ENCODE assay signal across 9 mouse cellular contexts in genomic region chr4:62619232-62619964, GRCm38 (mm10). TPM values are rescaled to one million over a fixed set of nuclear protein-coding genes. Genes with fewer than 3 reads are reported as not detected.
DNase-seq lines count a peak whose midpoint lies in the region; ATAC-seq lines count a peak whose summit lies in the region.
"Had no signal": no experiment of that assay in that cellular context is flagged by ENCODE, and none has a peak within 500 bp of the region (broad histone marks: within the 10 kb centered on the region; RNA-seq: fewer than 3 reads in every experiment).

No protein-coding gene starts in this region.

- no peak overlapping the region for H3K4me3 ChIP-seq in forebrain, embryonic 11.5 days (ENCODE audit: low read depth, low read length)
- peak overlapping the region; percentile 1; the same call in 1 of the 2 replicates for H3K4me3 ChIP-seq in hindbrain, embryonic 11.5 days (ENCODE audit: low read depth, low read length)
- H3K4me3 ChIP-seq in limb, embryonic 11.5 days (ENCODE audit: low read depth, low read length), result no peak overlapping the region
- H3K4me3 ChIP-seq in midbrain, embryonic 13.5 days (replicated peaks), result peak overlapping the region; percentile 26

- intact Hi-C loops in left cerebral cortex, postnatal 14 days (cut with DNase I), result no loop called here

- WGBS in forebrain, embryonic 11.5 days, result 33% methylated on average over 16 of the region's 16 CpGs
- WGBS in hindbrain, embryonic 11.5 days, result 28% methylated on average over 16 of the region's 16 CpGs
- 52% methylated on average over 16 of the region's 16 CpGs for WGBS in limb, embryonic 11.5 days
- WGBS in midbrain, embryonic 13.5 days, result 10% methylated on average over 16 of the region's 16 CpGs

- H3K9ac ChIP-seq in forebrain, embryonic 11.5 days (ENCODE audit: low read length), result peak overlapping the region; percentile 51
- peak overlapping the region; percentile 44 for H3K9ac ChIP-seq in hindbrain, embryonic 11.5 days (ENCODE audit: low read depth, low read length)
- no peak overlapping the region for H3K9ac ChIP-seq in limb, embryonic 11.5 days (ENCODE audit: low read length)
- H3K9ac ChIP-seq in midbrain, embryonic 13.5 days (replicated peaks), result peak overlapping the region; percentile 54

- no peaks in the 10 kb centered on the region for H3K36me3 ChIP-seq in forebrain, embryonic 11.5 days (ENCODE audit: control insufficient read depth, insufficient read depth, low read length)
- no peaks in the 10 kb centered on the region for H3K36me3 ChIP-seq in hindbrain, embryonic 11.5 days (ENCODE audit: control insufficient read depth, insufficient read depth, low read length)
- no peaks in the 10 kb centered on the region for H3K36me3 ChIP-seq in limb, embryonic 11.5 days (ENCODE audit: control insufficient read depth, insufficient read depth, low read length)
- H3K36me3 ChIP-seq in midbrain, embryonic 13.5 days, result no peaks in the 10 kb centered on the region

- H3K4me2 ChIP-seq in forebrain, embryonic 11.5 days (ENCODE audit: low read depth, low read length, severe bottlenecking), result peak overlapping the region; percentile 21; the same call in 1 of the 2 replicates
- peak overlapping the region; percentile 6; the same call in 1 of the 2 replicates for H3K4me2 ChIP-seq in hindbrain, embryonic 11.5 days (replicated peaks; ENCODE audit: low read depth, low read length)
- no peak overlapping the region for H3K4me2 ChIP-seq in limb, embryonic 11.5 days (ENCODE audit: low read depth, severe bottlenecking)
- peak overlapping the region; percentile 43 for H3K4me2 ChIP-seq in midbrain, embryonic 13.5 days (replicated peaks)

- ATAC-seq in forebrain, embryonic 11.5 days (replicated peaks; ENCODE audit: low FRiP score), result peak; percentile 53
- peak; percentile 80 for ATAC-seq in hindbrain, embryonic 11.5 days (ENCODE audit: low FRiP score)
- no peak for ATAC-seq in limb, embryonic 11.5 days (ENCODE audit: insufficient number of reproducible peaks, low FRiP score, low TSS enrichment, low read depth)
- ATAC-seq in midbrain, embryonic 13.5 days, result peak; percentile 83
- ATAC-seq in erythroid progenitor cell, adult 5-6 weeks (replicated peaks; ENCODE audit: low FRiP score, poor library complexity, severe bottlenecking), result no peak

- H3K4me1 ChIP-seq in forebrain, embryonic 11.5 days (replicated peaks; ENCODE audit: control insufficient read depth, insufficient read depth, low read length), result peaks cover 16% of the 10 kb centered on the region
- H3K4me1 ChIP-seq in hindbrain, embryonic 11.5 days (replicated peaks; ENCODE audit: control insufficient read depth, insufficient read depth, low read length), result peaks cover 16% of the 10 kb centered on the region
- peaks cover 11% of the 10 kb centered on the region for H3K4me1 ChIP-seq in limb, embryonic 11.5 days (ENCODE audit: control insufficient read depth, insufficient read depth, low read length)
- H3K4me1 ChIP-seq in midbrain, embryonic 13.5 days (replicated peaks), result peaks cover 39% of the 10 kb centered on the region

- DNase-seq in left cerebral cortex, postnatal 14 days (ENCODE audit: low spot score in 2 of 2), result peak; percentile 29 to 40
- DNase-seq in left cerebral cortex, adult 11 months (ENCODE audit: low spot score), result no peak
- peak; percentile 73 for DNase-seq in forebrain, embryonic 11.5 days (ENCODE audit: low spot score)
- DNase-seq in hindbrain, embryonic 11.5 days (ENCODE audit: low spot score), result peak; percentile 66
- peak; percentile 35 for DNase-seq in limb, embryonic 11.5 days (ENCODE audit: low spot score)
- no peak for DNase-seq in gastrocnemius, postnatal 10 days

- H3K27ac ChIP-seq in forebrain, embryonic 11.5 days (ENCODE audit: low read depth, low read length), result peak overlapping the region; percentile 76
- H3K27ac ChIP-seq in hindbrain, embryonic 11.5 days (ENCODE audit: low read depth, low read length), result peak overlapping the region; percentile 79
- no peak overlapping the region for H3K27ac ChIP-seq in limb, embryonic 11.5 days (replicated peaks; ENCODE audit: low read depth, low read length)
- peak overlapping the region; percentile 87 for H3K27ac ChIP-seq in midbrain, embryonic 13.5 days

- no peaks in the 10 kb centered on the region for H3K27me3 ChIP-seq in forebrain, embryonic 11.5 days (ENCODE audit: control insufficient read depth, insufficient read depth, low read length)
- no peaks in the 10 kb centered on the region for H3K27me3 ChIP-seq in hindbrain, embryonic 11.5 days (ENCODE audit: control insufficient read depth, insufficient read depth, low read length)
- H3K27me3 ChIP-seq in limb, embryonic 11.5 days (ENCODE audit: control insufficient read depth, insufficient read depth, low read length), result no peaks in the 10 kb centered on the region
- H3K27me3 ChIP-seq in midbrain, embryonic 13.5 days, result no peaks in the 10 kb centered on the region

- H3K9me3 ChIP-seq in forebrain, embryonic 11.5 days (ENCODE audit: control insufficient read depth, low read length), result no peaks in the 10 kb centered on the region
- no peaks in the 10 kb centered on the region for H3K9me3 ChIP-seq in hindbrain, embryonic 11.5 days (ENCODE audit: control insufficient read depth, low read length)
- no peaks in the 10 kb centered on the region for H3K9me3 ChIP-seq in limb, embryonic 11.5 days (ENCODE audit: control insufficient read depth, low read length)
- H3K9me3 ChIP-seq in midbrain, embryonic 13.5 days, result no peaks in the 10 kb centered on the region

RNA-seq across cellular contexts. Expression of gene Rgs3, which starts 59.8 kb away (rescaled TPM):
- total RNA-seq in left cerebral cortex, postnatal 14 days (2021), result 10 to 100 TPM; 22.2 to 27.2 TPM
- polyA plus RNA-seq in forebrain, embryonic 11.5 days (2014; fragmentation: Nextera tagmentation; extraction: Ambion mirVana), result 33.6 and 39.7 TPM in 2 replicates
- 31.3 and 33.2 TPM in 2 replicates for polyA plus RNA-seq in hindbrain, embryonic 11.5 days (2014; fragmentation: Nextera tagmentation; extraction: Ambion mirVana)
- 20.1 and 22.9 TPM in 2 replicates for polyA plus RNA-seq in limb, embryonic 11.5 days (2014; fragmentation: Nextera tagmentation; extraction: Ambion mirVana)
- polyA plus RNA-seq in midbrain, embryonic 13.5 days (2015; fragmentation: Nextera tagmentation; extraction: Ambion mirVana), result 65.9 and 70.0 TPM in 2 replicates
- total RNA-seq in erythroid progenitor cell, adult 5-6 weeks (2015; ENCODE audit: low replicate concordance), result 6.5 TPM in 1 of 2 replicates, not detected in the other
- 0.30 and 4.1 TPM in 2 replicates for total RNA-seq in erythroid progenitor cell, adult 5-6 weeks (2017; ENCODE audit: low replicate concordance)
- 10 to 100 TPM; 20.1 to 32.8 TPM for total RNA-seq in gastrocnemius, postnatal 10 days (2021)
- total RNA-seq: MEL had no signal

Comparison
In these comparisons a context has a peak if more than half of its experiments do, and no peak if none do; other contexts are left out.
1. DNase-seq: peak in left cerebral cortex, postnatal 14 days (2 of 2), forebrain, embryonic 11.5 days (single experiment), hindbrain, embryonic 11.5 days (single experiment) and limb, embryonic 11.5 days (single experiment); none in left cerebral cortex, adult 11 months (single experiment) and gastrocnemius, postnatal 10 days (single experiment).
2. ATAC-seq: peak in forebrain, embryonic 11.5 days (single experiment), hindbrain, embryonic 11.5 days (single experiment) and midbrain, embryonic 13.5 days (single experiment); none in limb, embryonic 11.5 days (single experiment) and erythroid progenitor cell, adult 5-6 weeks (single experiment).
3. H3K4me3 ChIP-seq: peak in hindbrain, embryonic 11.5 days (single experiment) and midbrain, embryonic 13.5 days (single experiment); none in forebrain, embryonic 11.5 days (single experiment) and limb, embryonic 11.5 days (single experiment).